Mouse (Mus musculus) CH12.LX (cell line): ENCODE measurements around the gene Adam22. TPM values are rescaled to one million over a fixed set of nuclear protein-coding genes. Genes with fewer than 3 reads are reported as not detected.

ENCODE experiments used
- DNase-seq: peaks from one replicate; pipeline ENCODE4 v3.0.0-alpha.2; 2013; ENCODE audit errors: extremely low read depth
- H3K27ac ChIP-seq: 2 replicates; pipeline ENCODE4 v1.5.1; 2012; ENCODE audit warnings: low read depth, mild to moderate bottlenecking, control low read depth, moderate library complexity; ENCODE audit not compliant: insufficient read depth
- H3K27me3 ChIP-seq: replicated peaks from 2 replicates; pipeline ENCODE3; 2012; ENCODE audit warnings: inconsistent platforms
- H3K36me3 ChIP-seq, 2 experiments: replicated peaks in 1 of 2; 2 replicates each; pipeline versions ENCODE3 to v1.6.1; 2012; ENCODE audit warnings: inconsistent platforms in 1 of 2, low read length in 1 of 2, mild to moderate bottlenecking in 1 of 2, mixed read lengths in 1 of 2, moderate library complexity in 1 of 2; ENCODE audit not compliant: control insufficient read depth in 1 of 2, insufficient read depth in 1 of 2
- H3K4me1 ChIP-seq, 2 experiments: 2 replicates each; pipeline ENCODE4 v1.6.1; 2012; ENCODE audit warnings: inconsistent platforms in 1 of 2, moderate library complexity in 1 of 2; ENCODE audit not compliant: insufficient read depth in 2 of 2, control insufficient read depth in 1 of 2
- H3K4me2 ChIP-seq: 2 replicates; pipeline ENCODE4 v1.6.1; 2012; ENCODE audit warnings: low read depth, mild to moderate bottlenecking, control low read depth; ENCODE audit not compliant: poor library complexity, insufficient read depth, severe bottlenecking
- H3K4me3 ChIP-seq, 3 experiments: fragments of 150-350 bp in 1 of 3; sonication (generic) in 1 of 3; replicated peaks in 1 of 3; 2 replicates each; pipeline versions ENCODE3 to v1.5.1; 2011 to 2012; ENCODE audit warnings: low read depth in 2 of 3, low read length in 2 of 3, mild to moderate bottlenecking in 2 of 3, moderate library complexity in 2 of 3, control low read depth in 1 of 3, improper control_type of control experiment in 1 of 3, inconsistent platforms in 1 of 3, mixed read lengths in 1 of 3; ENCODE audit not compliant: poor library complexity in 1 of 3
- H3K79me2 ChIP-seq: replicated peaks from 2 replicates; pipeline ENCODE4 v1.6.1; 2012; ENCODE audit warnings: mild to moderate bottlenecking, moderate library complexity; ENCODE audit not compliant: control insufficient read depth, poor library complexity, insufficient read depth, severe bottlenecking; ENCODE audit errors: extremely low read depth
- H3K9ac ChIP-seq: 2 replicates; pipeline ENCODE4 v1.6.1; 2012; ENCODE audit warnings: low read depth, mild to moderate bottlenecking, control low read depth, moderate library complexity; ENCODE audit not compliant: insufficient read depth
- H3K9me3 ChIP-seq: replicated peaks from 2 replicates; pipeline ENCODE3; 2012; ENCODE audit warnings: low read length, inconsistent platforms, mixed read lengths
- BHLHE40 ChIP-seq: IDR thresholded peaks from 2 replicates; pipeline ENCODE4 v1.6.1; 2011; ENCODE audit warnings: mild to moderate bottlenecking, low read depth, low read length, improper control_type of control experiment
- CHD1 ChIP-seq: IDR thresholded peaks from 2 replicates; pipeline ENCODE4 v1.6.1; 2012; ENCODE audit warnings: low read depth, low read length, improper control_type of control experiment, inconsistent platforms
- CHD2 ChIP-seq: IDR thresholded peaks from 2 replicates; pipeline ENCODE4 v1.6.1; 2011; ENCODE audit warnings: low read length, improper control_type of control experiment
- CTCF ChIP-seq, 2 experiments: IDR thresholded peaks in 1 of 2; conservative IDR thresholded peaks in 1 of 2; 2 replicates each; pipeline ENCODE4 v1.5.1; 2011 to 2012; ENCODE audit warnings: low read depth in 2 of 2, low read length in 2 of 2, improper control_type of control experiment in 1 of 2, inconsistent platforms in 1 of 2, mild to moderate bottlenecking in 1 of 2, moderate library complexity in 1 of 2
- ELF1 ChIP-seq: IDR thresholded peaks from 2 replicates; pipeline ENCODE4 v1.6.1; 2014; ENCODE audit warnings: low read depth, mild to moderate bottlenecking, inconsistent platforms, low read length, improper control_type of control experiment
- EP300 ChIP-seq: IDR thresholded peaks from 2 replicates; pipeline ENCODE4 v1.6.1; 2011; ENCODE audit warnings: low read length, improper control_type of control experiment
- ETS1 ChIP-seq: conservative IDR thresholded peaks from 2 replicates; pipeline ENCODE4 v1.6.1; 2012; ENCODE audit warnings: low read depth, mild to moderate bottlenecking, inconsistent platforms, low read length, improper control_type of control experiment, moderate library complexity
- GABPA ChIP-seq: IDR thresholded peaks from 2 replicates; pipeline ENCODE4 v1.6.1; 2012; ENCODE audit warnings: low read depth, low read length, improper control_type of control experiment, inconsistent platforms; ENCODE audit not compliant: insufficient replicate concordance
- HCFC1 ChIP-seq: IDR thresholded peaks from 2 replicates; pipeline ENCODE4 v1.6.1; 2012; ENCODE audit warnings: low read depth, mild to moderate bottlenecking, inconsistent platforms, low read length, improper control_type of control experiment
- IRF4 ChIP-seq: IDR thresholded peaks from 2 replicates; pipeline ENCODE4 v1.6.1; 2014; ENCODE audit warnings: low read depth, mild to moderate bottlenecking, inconsistent platforms, low read length, improper control_type of control experiment
- JUN ChIP-seq: IDR thresholded peaks from 2 replicates; pipeline ENCODE4 v1.6.1; 2011; ENCODE audit warnings: low read depth, mild to moderate bottlenecking, low read length, improper control_type of control experiment, moderate library complexity; ENCODE audit not compliant: insufficient read depth
- JUND ChIP-seq: conservative IDR thresholded peaks from 2 replicates; pipeline ENCODE4 v1.6.1; 2011; ENCODE audit warnings: low read depth, low read length, improper control_type of control experiment
- KAT2A ChIP-seq: IDR thresholded peaks from 2 replicates; pipeline ENCODE4 v1.6.1; 2012; ENCODE audit warnings: low read length, improper control_type of control experiment, inconsistent platforms; ENCODE audit not compliant: insufficient replicate concordance
- MAFK ChIP-seq: IDR thresholded peaks from 2 replicates; pipeline ENCODE4 v1.6.1; 2011; ENCODE audit warnings: low read length, improper control_type of control experiment; ENCODE audit not compliant: insufficient replicate concordance
- MAX ChIP-seq: IDR thresholded peaks from 2 replicates; pipeline ENCODE4 v1.6.1; 2011; ENCODE audit warnings: low read length, improper control_type of control experiment
- MAZ ChIP-seq: IDR thresholded peaks from 2 replicates; pipeline ENCODE4 v1.6.1; 2012; ENCODE audit warnings: low read depth, mild to moderate bottlenecking, inconsistent platforms, low read length, improper control_type of control experiment, moderate library complexity
- MEF2A ChIP-seq: IDR thresholded peaks from 2 replicates; pipeline ENCODE4 v1.6.1; 2014; ENCODE audit warnings: low read depth, mild to moderate bottlenecking, inconsistent platforms, low read length, improper control_type of control experiment, borderline replicate concordance
- MXI1 ChIP-seq: IDR thresholded peaks from 2 replicates; pipeline ENCODE4 v1.6.1; 2011; ENCODE audit warnings: mild to moderate bottlenecking, low read depth, low read length, improper control_type of control experiment
- MYC ChIP-seq: IDR thresholded peaks from 2 replicates; pipeline ENCODE4 v1.6.1; 2011; ENCODE audit warnings: low read depth, mild to moderate bottlenecking, improper control_type of control experiment, low read length
- NELFE ChIP-seq: IDR thresholded peaks from 2 replicates; pipeline ENCODE4 v1.6.1; 2011; ENCODE audit warnings: low read depth, low read length, improper control_type of control experiment
- NRF1 ChIP-seq: IDR thresholded peaks from 2 replicates; pipeline ENCODE4 v1.6.1; 2014; ENCODE audit warnings: low read depth, mild to moderate bottlenecking, inconsistent platforms, low read length, improper control_type of control experiment, moderate library complexity
- PAX5 ChIP-seq: IDR thresholded peaks from 2 replicates; pipeline ENCODE4 v1.6.1; 2012; ENCODE audit warnings: low read length, inconsistent platforms, mixed read lengths
- POLR2A ChIP-seq: IDR thresholded peaks from 2 replicates; pipeline ENCODE4 v1.6.1; 2011; ENCODE audit warnings: low read depth, mild to moderate bottlenecking, improper control_type of control experiment, low read length
- POLR2AphosphoS2 ChIP-seq: IDR thresholded peaks from 2 replicates; pipeline ENCODE4 v1.6.1; 2011; ENCODE audit warnings: low read depth, low read length, improper control_type of control experiment
- RAD21 ChIP-seq: IDR thresholded peaks from 2 replicates; pipeline ENCODE4 v1.6.1; 2011; ENCODE audit warnings: low read depth, mild to moderate bottlenecking, low read length, improper control_type of control experiment, moderate library complexity
- RCOR1 ChIP-seq: conservative IDR thresholded peaks from 2 replicates; pipeline ENCODE4 v1.6.1; 2012; ENCODE audit warnings: low read depth, mild to moderate bottlenecking, inconsistent platforms, low read length, improper control_type of control experiment
- SIN3A ChIP-seq: IDR thresholded peaks from 2 replicates; pipeline ENCODE4 v1.6.1; 2012; ENCODE audit warnings: low read length, improper control_type of control experiment, inconsistent platforms
- SMC3 ChIP-seq: IDR thresholded peaks from 2 replicates; pipeline ENCODE4 v1.6.1; 2011; ENCODE audit warnings: low read depth, low read length, improper control_type of control experiment
- TBP ChIP-seq: conservative IDR thresholded peaks from 2 replicates; pipeline ENCODE4 v1.6.1; 2011; ENCODE audit warnings: low read depth, low read length, improper control_type of control experiment
- TCF12 ChIP-seq: IDR thresholded peaks from 2 replicates; pipeline ENCODE4 v1.6.1; 2014; ENCODE audit warnings: low read depth, mild to moderate bottlenecking, inconsistent platforms, low read length, improper control_type of control experiment
- USF1 ChIP-seq: IDR thresholded peaks from 2 replicates; pipeline ENCODE4 v1.6.1; 2014; ENCODE audit warnings: low read depth, mild to moderate bottlenecking, inconsistent platforms, low read length, improper control_type of control experiment
- USF2 ChIP-seq: conservative IDR thresholded peaks from 2 replicates; pipeline ENCODE4 v1.6.1; 2011; ENCODE audit warnings: low read depth, low read length, improper control_type of control experiment
- ZC3H11A ChIP-seq: IDR thresholded peaks from 2 replicates; pipeline ENCODE4 v1.6.1; 2012; ENCODE audit warnings: low read depth, mild to moderate bottlenecking, inconsistent platforms, low read length, improper control_type of control experiment
- ZKSCAN1 ChIP-seq: IDR thresholded peaks from 2 replicates; pipeline ENCODE4 v1.6.1; 2012; ENCODE audit warnings: low read depth, inconsistent platforms, low read length, improper control_type of control experiment, borderline replicate concordance
- ZNF384 ChIP-seq: IDR thresholded peaks from 2 replicates; pipeline ENCODE4 v1.6.1; 2012; ENCODE audit warnings: low read depth, low read length, improper control_type of control experiment, inconsistent platforms
- dilution Hi-C: fragments of 300-500 bp; cut with MboI; formaldehyde crosslinking; loops from 2 replicates; pipeline ENCODE4 v1.14.3; 2020; ENCODE audit warnings: low sequenced_read_pairs; ENCODE audit not compliant: extremely low pct_unique_long_range_greater_than_20kb, extremely low pct_ligation_motif_present
- in situ Hi-C: fragments of 300-500 bp; cut with MboI; formaldehyde crosslinking; loops from 3 replicates; pipeline ENCODE4 v1.14.3; 2019; ENCODE audit warnings: low sequenced_read_pairs, low pct_ligation_motif_present, low pct_unique_long_range_greater_than_20kb, mixed read lengths
- polyA plus RNA-seq: library from polyadenylated mRNA; unstranded; fragments of >175 nt; gene quantifications from 2 replicates; pipeline ENCODE4 v1.2.1, GENCODE M21; 2012; ENCODE audit warnings: low read depth; ENCODE audit not compliant: insufficient read length
- total RNA-seq, 2 experiments: library from RNA; depleted of rRNA; stranded (reverse); fragments of 300-350 nt in 1 of 2; fragments of >200 nt in 1 of 2; gene quantifications; 2 replicates each; pipeline ENCODE4 v1.2.3; 2012 to 2014

Gene Adam22
- total and polyA plus RNA-seq, 3 experiments, result 0.07 to 0.55 (median 0.14) TPM

DNA sequence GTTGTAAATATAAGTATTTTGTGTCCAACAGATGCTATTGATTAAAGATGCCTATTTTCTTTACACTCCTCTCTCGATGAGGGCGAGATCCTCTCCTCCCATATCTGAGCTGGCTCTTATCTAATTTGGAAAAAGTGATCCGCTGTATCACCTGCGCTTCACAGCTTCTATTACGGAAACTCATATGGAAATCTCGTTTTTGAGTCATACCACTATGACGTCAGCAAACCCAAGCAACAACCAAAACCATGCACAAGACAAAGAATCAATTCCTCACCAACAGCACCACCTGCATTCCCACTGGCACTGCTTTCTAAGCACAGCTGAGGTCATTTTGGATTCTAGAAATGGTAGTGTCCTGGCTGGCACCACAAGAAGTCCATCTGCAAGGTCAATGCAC, 123.3 kb downstream of the Adam22 start:
- Histone ChIP-seq H3K4me3 (no peak overlapping the region), H3K36me3 (no peaks in the 10 kb centered on the region), H3K9me3 (no peaks in the 10 kb centered on the region), H3K9ac (no peak overlapping the region), H3K4me1 (peaks cover 0 to 2% of the 10 kb centered on the region in 2 experiments; a peak in 1 of 4 replicates), H3K27me3 (no peaks in the 10 kb centered on the region), H3K79me2 (no peaks in the 10 kb centered on the region), H3K4me2 (no peak overlapping the region; the same call in 1 of the 2 replicates), H3K27ac (no peak overlapping the region)
- TF ChIP-seq CHD1, result no peak
- TF ChIP-seq TCF12, result peak; percentile 48; the same call in 1 of the 2 replicates
- no peak for TF ChIP-seq POLR2A
- no peak for TF ChIP-seq ZKSCAN1
- TF ChIP-seq KAT2A, result no peak
- peak; percentile 82 for TF ChIP-seq EP300
- TF ChIP-seq POLR2AphosphoS2, result no peak
- no peak for TF ChIP-seq ZNF384
- TF ChIP-seq GABPA, result no peak
- no peak for TF ChIP-seq TBP
- no peak for TF ChIP-seq MAZ
- TF ChIP-seq PAX5, result no peak
- no peak for TF ChIP-seq CHD2
- no peak for TF ChIP-seq ELF1
- TF ChIP-seq NELFE, result no peak
- no peak for TF ChIP-seq MXI1
- TF ChIP-seq ZC3H11A, result no peak
- peak; percentile 82 for TF ChIP-seq JUN
- peak; percentile 60; the same call in 1 of the 2 replicates for TF ChIP-seq SIN3A
- no peak; the same call in none of the 2 replicates for TF ChIP-seq RAD21
- no peak for TF ChIP-seq MAX
- TF ChIP-seq HCFC1, result no peak
- no peak for TF ChIP-seq CTCF (conservative IDR thresholded peaks at IDR 0.05 in 1 of 2, IDR thresholded peaks at IDR 0.05 in 1 of 2; ENCODE audit: low read depth in 2 of 2, low read length in 2 of 2)
- TF ChIP-seq USF1, result no peak
- TF ChIP-seq USF2, result no peak
- TF ChIP-seq MYC, result no peak
- TF ChIP-seq NRF1, result no peak
- TF ChIP-seq SMC3, result no peak
- TF ChIP-seq MAFK, result 0 out of 2 replicates have a peak, but pooled peaks have one; percentile 36
- TF ChIP-seq MEF2A, result peak; percentile 41; the same call in 1 of the 2 replicates
- TF ChIP-seq BHLHE40, result peak; percentile 76
- TF ChIP-seq RCOR1, result 0 out of 2 replicates have a peak, but pooled peaks have one; percentile 59
- peak; percentile 86 for TF ChIP-seq JUND
- peak; percentile 81 for TF ChIP-seq IRF4
- peak; percentile 81 for TF ChIP-seq ETS1
- in situ Hi-C loops (no loop called here), dilution Hi-C loops (no loop called here)
- DNase-seq, result peak; percentile 22
